Mouse (Mus musculus): ENCODE data around the gene Gm6169.
"Not testable (repeated sequence)": the region's sequence is repeated elsewhere in the genome, so short reads cannot be mapped to it uniquely, and the experiment has no call there.

The Gm6169 gene

GRCm38 (mm10) chr13:97068151-97068550 lies 30.9 kb downstream of the Gm6169 start:
- no peak for DNase-seq

- DNase-seq: no peak
These were observed 31.3 kb downstream of the Gm6169 start for GRCm38 (mm10) chr13:97067691-97068090.

- no peak for DNase-seq
These were observed 32.1 kb downstream of the Gm6169 start, which contains the start of gene Fam169a for GRCm38 (mm10) chr13:97066649-97067550. Fam169a (plus strand) TSS chr13:97067286.

- DNase-seq: not testable (repeated sequence)
These were observed 34.0 kb downstream of the Gm6169 start for GRCm38 (mm10) chr13:97064844-97065621.

GRCm38 (mm10) chr13:97064413-97064812 lies 34.6 kb downstream of the Gm6169 start:
- DNase-seq: no peak

GRCm38 (mm10) chr13:97063431-97063830 lies 35.6 kb downstream of the Gm6169 start:
- no peak for DNase-seq

GRCm38 (mm10) chr13:97062151-97062550 lies 36.9 kb downstream of the Gm6169 start:
- no peak for DNase-seq

GRCm38 (mm10) chr13:97060331-97060730 lies 38.7 kb downstream of the Gm6169 start:
- DNase-seq: no peak

- no peak for DNase-seq
These were observed 39.3 kb downstream of the Gm6169 start for GRCm38 (mm10) chr13:97059746-97060145.

- no peak for DNase-seq
These were observed 41.2 kb downstream of the Gm6169 start for GRCm38 (mm10) chr13:97057817-97058216.

GRCm38 (mm10) chr13:97053844-97054243 lies 45.2 kb downstream of the Gm6169 start:
- no peak for DNase-seq

GRCm38 (mm10) chr13:97052667-97053066 lies 46.4 kb downstream of the Gm6169 start:
- DNase-seq: peak; percentile 72

GRCm38 (mm10) chr13:97051158-97051557 lies 47.9 kb downstream of the Gm6169 start:
- DNase-seq: no peak
